Comparison of ENCODE assay signal across 10 mouse cellular contexts in genomic region chr9:65216972-65217371, GRCm38 (mm10). TPM values are rescaled to one million over a fixed set of nuclear protein-coding genes. Genes with fewer than 3 reads are reported as not detected.
DNase-seq lines count a peak whose midpoint lies in the region; ATAC-seq lines count a peak whose summit lies in the region.
"Had no signal": no experiment of that assay in that cellular context is flagged by ENCODE, and none has a peak within 500 bp of the region (broad histone marks: within the 10 kb centered on the region; RNA-seq: fewer than 3 reads in every experiment).

No protein-coding gene starts in this region.

- peak overlapping the region; percentile 4; the same call in 1 of the 2 replicates for H3K4me2 ChIP-seq in heart, embryonic 15.5 days
- H3K4me2 ChIP-seq in liver, embryonic 15.5 days, result peak overlapping the region; percentile 94

- 55% methylated on average over 8 of the region's 8 CpGs for WGBS in heart, embryonic 15.5 days
- 16% methylated on average over 8 of the region's 8 CpGs for WGBS in liver, embryonic 15.5 days (ENCODE audit: insufficient replicate concordance)

- H3K27ac ChIP-seq in heart, embryonic 15.5 days, result no peak overlapping the region
- H3K27ac ChIP-seq in liver, embryonic 15.5 days (replicated peaks), result peak overlapping the region; percentile 100

- DNase-seq in heart, adult 18-20 months, result no peak
- no peak for DNase-seq in frontal cortex, postnatal 25 days (ENCODE audit: low spot score in 2 of 2)
- no peak for DNase-seq in embryo, embryonic 10 days (ENCODE audit: low spot score)
- no peak for DNase-seq in ovary, postnatal 10 days (ENCODE audit: low spot score)
- DNase-seq: kidney, postnatal 10 days; lung, postnatal 4 days had no signal

- no peak for ATAC-seq in heart, embryonic 15.5 days (replicated peaks; ENCODE audit: insufficient number of reproducible peaks, insufficient read depth, low FRiP score, low read depth)
- peak; percentile 74 for ATAC-seq in CD4-positive, CD25-positive, alpha-beta regulatory T cell, adult 4 months
- ATAC-seq in erythroblast, adult 5-6 weeks (replicated peaks; ENCODE audit: low FRiP score, poor library complexity, severe bottlenecking), result peak; percentile 16; the same call in 1 of the 2 replicates
- no peak for ATAC-seq in liver, embryonic 15.5 days (ENCODE audit: insufficient read depth)

- H3K27me3 ChIP-seq in heart, embryonic 15.5 days, result no peaks in the 10 kb centered on the region
- no peaks in the 10 kb centered on the region for H3K27me3 ChIP-seq in liver, embryonic 15.5 days

- no peak overlapping the region for H3K4me3 ChIP-seq in heart, embryonic 15.5 days
- H3K4me3 ChIP-seq in liver, embryonic 15.5 days (replicated peaks), result peak overlapping the region; percentile 80

- H3K36me3 ChIP-seq in heart, embryonic 15.5 days, result no peaks in the 10 kb centered on the region
- no peaks in the 10 kb centered on the region for H3K36me3 ChIP-seq in liver, embryonic 15.5 days (replicated peaks)

- H3K4me1 ChIP-seq in heart, embryonic 15.5 days (replicated peaks), result peaks cover 15% of the 10 kb centered on the region
- H3K4me1 ChIP-seq in liver, embryonic 15.5 days (replicated peaks), result peaks cover 68% of the 10 kb centered on the region

- no peak overlapping the region for H3K9ac ChIP-seq in heart, embryonic 15.5 days
- H3K9ac ChIP-seq in liver, embryonic 15.5 days, result peak overlapping the region; percentile 96

- no peaks in the 10 kb centered on the region for H3K9me3 ChIP-seq in heart, embryonic 15.5 days (replicated peaks)
- H3K9me3 ChIP-seq in liver, embryonic 15.5 days (replicated peaks), result no peaks in the 10 kb centered on the region

RNA-seq across cellular contexts. Expression of gene Parp16, which starts 21.8 kb away (rescaled TPM):
- 5.3 and 5.8 TPM in 2 replicates for polyA plus RNA-seq in heart, embryonic 15.5 days (2015; fragmentation: Nextera tagmentation; extraction: Ambion mirVana)
- 1 to 10 TPM; 2.3 to 2.9 TPM for total RNA-seq in heart, adult 18-20 months (2021)
- 1 to 10 TPM; 6.4 to 7.5 TPM for polyA plus RNA-seq in CD4-positive, CD25-positive, alpha-beta regulatory T cell, adult 4 months (2017; shearing (Covaris generic))
- total RNA-seq in erythroblast, adult 5-6 weeks (2015; ENCODE audit: low replicate concordance), result 10.2 and 13.2 TPM in 2 replicates
- total RNA-seq in erythroblast, adult 5-6 weeks (2017; ENCODE audit: low replicate concordance), result 14.5 and 15.3 TPM in 2 replicates
- polyA plus RNA-seq in liver, embryonic 15.5 days (2015; fragmentation: Nextera tagmentation; extraction: Ambion mirVana), result 9.5 and 10.2 TPM in 2 replicates

RNA-seq across cellular contexts. Expression of gene Cilp, which starts 48.0 kb away (rescaled TPM):
- 0.03 and 0.04 TPM in 2 replicates for polyA plus RNA-seq in heart, embryonic 15.5 days (2015; fragmentation: Nextera tagmentation; extraction: Ambion mirVana)
- 1 to 10 TPM; 2.8 to 3.3 TPM for total RNA-seq in heart, adult 18-20 months (2021)
- not detected for polyA plus RNA-seq in CD4-positive, CD25-positive, alpha-beta regulatory T cell, adult 4 months (2017; shearing (Covaris generic))
- total RNA-seq in erythroblast, adult 5-6 weeks (2015; ENCODE audit: low replicate concordance), result not detected in 2 replicates
- not detected in 2 replicates for total RNA-seq in erythroblast, adult 5-6 weeks (2017; ENCODE audit: low replicate concordance)
- polyA plus RNA-seq in liver, embryonic 15.5 days (2015; fragmentation: Nextera tagmentation; extraction: Ambion mirVana), result 0.15 and 0.17 TPM in 2 replicates

Comparison
In these comparisons a context has a peak if more than half of its experiments do, and no peak if none do; other contexts are left out.
1. ATAC-seq: peak in CD4-positive, CD25-positive, alpha-beta regulatory T cell, adult 4 months (single experiment) and erythroblast, adult 5-6 weeks (single experiment); none in heart, embryonic 15.5 days (single experiment) and liver, embryonic 15.5 days (single experiment).